Mouse (Mus musculus) granulocyte monocyte progenitor cell, adult 5-6 weeks (primary cell): ENCODE data around the gene Metrnl. TPM values are rescaled to one million over a fixed set of nuclear protein-coding genes. Genes with fewer than 3 reads are reported as not detected.

ENCODE experiments used
- ATAC-seq: replicated peaks from 2 replicates; pipeline ENCODE4 v1.8.0; 2016; ENCODE audit warnings: mild to moderate bottlenecking, moderate TSS enrichment, inconsistent platforms; ENCODE audit not compliant: poor library complexity, severe bottlenecking
- total RNA-seq, 2 experiments: library from RNA; stranded (forward) in 1 of 2; stranded (reverse) in 1 of 2; fragments of 200-712, 200-1000 nt in 1 of 2; fragments of >200 nt in 1 of 2; fragmentation: Nextera tagmentation in 1 of 2; gene quantifications; 2 replicates each; pipeline ENCODE4 v1.2.3; 2014 to 2017

The Metrnl gene
- total RNA-seq, 2 experiments from 2014 or later, result 0.82 TPM; not detected in 1

- no peak for ATAC-seq
Measured at GRCm38 (mm10) chr11:121683243-121683642, 18.1 kb upstream of the Metrnl start.

DNA sequence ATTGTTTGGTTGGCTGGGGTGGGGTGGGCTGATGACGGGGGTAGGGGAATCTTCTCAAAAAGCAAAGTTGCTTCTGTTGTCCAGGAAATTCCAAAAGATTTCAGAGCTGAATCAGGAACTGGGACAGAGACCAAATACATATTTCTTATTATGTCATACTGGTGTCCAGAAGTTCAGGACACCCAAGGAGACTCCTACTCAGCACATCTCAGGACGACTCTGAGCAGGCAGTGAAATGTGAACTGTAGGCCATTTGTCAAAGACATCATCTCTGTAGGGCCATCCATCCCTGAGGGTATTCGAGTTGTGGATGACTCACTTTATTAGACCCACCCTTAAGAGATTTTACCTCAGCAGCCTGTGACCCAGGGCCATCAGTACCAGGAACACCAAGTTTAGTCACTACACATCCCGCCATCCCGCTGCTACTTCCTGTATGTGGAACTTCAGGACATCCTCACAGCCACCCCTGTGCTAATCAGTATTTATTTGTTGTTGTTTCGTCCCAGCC, 15.8 kb upstream of the Metrnl start:
- no peak for ATAC-seq

DNA sequence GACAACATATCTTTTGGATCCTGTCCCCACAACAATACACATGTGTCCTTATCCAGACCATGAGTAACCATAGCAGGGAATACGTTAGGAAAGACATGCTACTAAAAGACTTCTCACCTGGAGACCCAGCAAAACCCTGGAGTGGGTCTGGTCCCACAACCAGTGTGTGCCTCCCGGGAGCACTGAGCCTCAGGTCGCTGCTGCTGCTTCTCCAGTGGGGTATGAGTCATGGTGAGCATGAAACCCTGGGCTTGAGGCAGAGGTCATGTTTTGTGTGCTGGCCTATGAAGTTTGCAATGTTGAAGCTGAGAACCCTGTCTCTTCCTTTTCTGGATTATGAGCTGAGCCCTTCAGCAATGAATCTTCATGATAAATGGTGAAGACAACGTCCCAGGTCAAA, 15.3 kb upstream of the Metrnl start:
- ATAC-seq, result no peak

GRCm38 (mm10) chr11:121686674-121687073, 14.7 kb upstream of the Metrnl start:
- ATAC-seq, result no peak

DNA sequence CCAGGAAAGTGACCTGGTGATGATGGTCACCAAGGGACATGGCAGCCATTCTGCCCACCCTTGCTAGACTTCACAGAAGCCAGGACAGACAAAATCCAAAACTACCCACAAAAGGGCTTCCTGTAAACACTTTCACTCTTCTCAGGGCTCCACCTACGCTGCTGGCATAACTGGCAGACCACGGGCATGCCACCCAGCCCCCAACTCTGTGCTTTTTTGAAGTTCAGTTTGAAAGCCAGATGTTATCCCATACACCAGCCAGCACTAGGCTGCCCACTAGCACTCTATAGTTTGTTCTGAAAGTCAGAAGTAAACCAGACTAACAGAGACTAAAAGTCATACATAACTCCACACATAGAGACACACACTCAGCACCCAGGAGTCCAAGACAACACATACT, 13.3 kb upstream of the Metrnl start:
- peak; percentile 33 for ATAC-seq

DNA sequence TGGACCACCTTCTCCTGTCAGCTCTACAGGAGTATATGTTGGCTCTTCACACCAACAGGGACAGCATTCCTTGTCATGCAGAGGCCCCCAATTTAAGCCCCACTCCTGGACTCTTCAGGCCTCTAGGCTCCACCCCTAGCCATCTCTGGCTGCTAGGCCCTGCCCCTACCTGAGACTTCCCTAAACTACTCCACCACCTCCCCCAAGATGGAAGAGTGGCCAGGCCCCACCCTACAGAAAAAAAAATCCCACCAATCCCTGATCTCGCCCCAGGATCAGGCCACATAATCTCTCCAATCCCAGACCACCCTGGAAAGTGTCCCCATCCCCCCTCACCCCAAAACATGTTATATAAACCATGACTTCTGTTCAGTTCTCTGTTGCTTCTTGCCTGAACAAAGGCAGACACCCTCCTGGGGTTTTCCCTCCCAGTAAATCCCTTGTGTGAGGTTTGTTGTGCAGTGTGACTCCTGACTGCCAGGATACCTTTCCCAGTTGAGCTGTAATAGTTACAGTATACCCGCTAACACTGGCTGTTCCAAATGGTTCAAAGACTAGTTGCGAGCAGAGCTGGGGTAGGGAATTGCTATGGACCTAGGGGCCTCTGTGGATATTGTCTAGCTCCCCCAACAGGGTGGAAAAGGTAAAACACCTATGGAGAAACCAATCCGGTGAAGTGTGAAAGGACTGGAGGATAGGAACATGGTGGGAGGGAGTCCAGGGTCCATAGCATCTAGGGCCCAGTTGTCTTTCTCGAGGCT, 5.9 kb upstream of the Metrnl start:
- ATAC-seq, result peak; percentile 42; the same call in 1 of the 2 replicates

GRCm38 (mm10) chr11:121697271-121697670, 4.1 kb upstream of the Metrnl start:
- no peak for ATAC-seq

GRCm38 (mm10) chr11:121698381-121698955, 2.9 kb upstream of the Metrnl start:
- ATAC-seq, result no peak

GRCm38 (mm10) chr11:121702111-121702894, 959 bp downstream of the Metrnl start:
- ATAC-seq, result peak; percentile 75

DNA sequence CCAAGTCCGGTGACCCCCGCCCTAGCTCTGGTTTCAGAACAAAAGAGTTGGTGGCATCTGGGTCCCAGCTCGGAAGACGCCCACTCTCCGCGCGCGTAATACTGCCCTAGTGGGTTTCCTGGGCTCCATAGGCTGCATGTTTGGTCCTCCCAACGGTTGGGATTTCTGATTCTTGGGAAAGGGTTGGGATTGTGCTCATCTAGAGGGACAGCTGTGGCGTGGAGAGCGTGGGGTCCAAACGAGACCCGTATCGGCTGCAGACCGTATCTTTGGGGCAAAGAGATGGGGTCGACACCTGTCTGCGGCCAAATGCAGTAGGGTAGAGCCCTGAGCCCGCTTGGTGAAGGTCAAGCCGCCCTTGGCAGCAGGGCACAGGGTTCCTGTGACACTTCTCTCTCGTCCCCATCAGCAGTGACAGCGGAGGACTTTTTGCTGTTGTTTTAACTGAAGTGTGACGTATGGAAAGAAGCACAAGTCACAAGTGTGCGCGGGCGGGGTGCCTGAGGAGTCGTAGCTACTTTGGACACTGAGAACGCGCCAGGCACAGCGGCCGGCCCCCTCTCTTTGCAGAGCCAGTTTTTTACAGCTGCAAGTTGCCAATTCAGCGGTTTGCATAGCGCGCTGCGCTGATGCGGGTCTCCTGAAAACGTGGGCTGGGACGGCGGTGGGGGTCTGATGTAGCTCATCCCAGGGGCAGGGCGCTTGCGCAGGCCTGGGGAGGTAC, 1.7 kb downstream of the Metrnl start:
- ATAC-seq, result peak; percentile 27

DNA sequence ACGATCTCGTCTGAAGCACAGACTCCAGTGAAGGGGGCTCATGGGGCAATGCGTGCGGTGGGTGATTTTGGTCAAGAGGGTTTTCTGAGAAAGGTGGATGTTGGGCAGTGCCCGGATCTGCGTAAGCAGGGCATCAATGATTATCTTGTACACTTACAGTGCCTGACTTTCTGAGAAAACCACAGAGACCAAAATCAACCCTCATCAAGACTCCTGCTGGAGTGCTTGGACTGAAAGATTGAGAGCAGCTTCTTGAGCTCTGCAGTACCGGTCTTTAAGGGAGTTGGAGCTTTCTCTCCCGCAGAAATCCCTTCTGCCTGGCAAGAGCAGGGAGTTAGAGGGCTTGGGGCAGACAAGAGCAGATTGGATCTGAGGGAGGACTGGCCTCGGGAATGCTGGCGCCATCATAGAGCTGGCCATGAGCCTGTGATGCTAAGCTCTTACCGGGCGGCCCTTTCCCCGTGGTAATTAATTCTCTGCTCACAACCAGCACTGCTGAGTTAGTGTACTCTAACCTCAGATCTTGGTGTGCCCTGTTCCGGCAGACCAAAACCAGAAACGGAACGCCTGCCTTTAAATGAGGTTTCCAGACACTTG, 2.4 kb downstream of the Metrnl start:
- no peak; the same call in 1 of the 2 replicates for ATAC-seq

GRCm38 (mm10) chr11:121706521-121707005, 5.2 kb downstream of the Metrnl start:
- peak; percentile 57 for ATAC-seq

DNA sequence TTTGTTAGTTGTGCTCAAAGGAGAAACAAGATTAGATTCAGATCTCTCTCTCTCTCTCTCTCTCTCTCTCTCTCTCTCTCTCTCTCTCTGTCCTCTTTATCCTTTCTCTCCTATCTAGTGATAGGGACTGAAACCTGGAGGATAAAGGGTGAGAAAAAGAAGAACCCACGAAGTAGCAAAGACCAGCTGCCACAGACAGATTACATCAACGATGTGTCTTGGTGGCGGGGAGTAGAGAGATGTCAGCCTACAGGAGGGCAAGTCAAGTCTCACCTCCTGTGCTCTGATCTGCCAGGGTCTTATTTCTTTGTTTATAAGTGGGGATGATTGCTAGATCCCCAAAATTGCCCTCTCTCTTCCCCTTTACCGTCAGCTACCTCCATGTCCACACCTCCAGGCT, 7.9 kb downstream of the Metrnl start:
- no peak for ATAC-seq

GRCm38 (mm10) chr11:121710245-121710644, 8.9 kb downstream of the Metrnl start:
- no peak for ATAC-seq

DNA sequence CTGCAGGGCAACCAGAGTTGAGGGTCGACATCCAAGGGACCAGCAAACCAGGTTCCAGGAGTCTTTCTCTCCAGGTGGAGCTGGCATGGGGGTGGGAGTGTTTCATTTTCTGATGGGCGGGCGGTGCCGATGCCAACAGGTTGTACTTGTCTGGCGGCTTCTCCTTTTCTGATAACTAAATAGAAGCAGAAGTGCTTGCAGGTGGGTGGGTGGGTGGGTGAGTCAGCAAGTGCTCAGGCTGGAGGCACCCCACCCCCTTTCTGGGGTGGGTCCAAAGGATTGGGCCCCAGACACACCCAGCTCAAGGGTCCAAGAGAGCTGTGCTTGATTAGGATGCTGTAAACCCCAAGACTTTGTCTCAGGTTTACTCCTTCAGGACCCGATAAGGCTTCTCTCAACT, 11.6 kb downstream of the Metrnl start:
- ATAC-seq, result no peak

GRCm38 (mm10) chr11:121713569-121713968, 12.2 kb downstream of the Metrnl start:
- ATAC-seq, result no peak; the same call in 1 of the 2 replicates

- ATAC-seq, result no peak
Measured at GRCm38 (mm10) chr11:121714745-121715485, 13.6 kb downstream of the Metrnl start.

DNA sequence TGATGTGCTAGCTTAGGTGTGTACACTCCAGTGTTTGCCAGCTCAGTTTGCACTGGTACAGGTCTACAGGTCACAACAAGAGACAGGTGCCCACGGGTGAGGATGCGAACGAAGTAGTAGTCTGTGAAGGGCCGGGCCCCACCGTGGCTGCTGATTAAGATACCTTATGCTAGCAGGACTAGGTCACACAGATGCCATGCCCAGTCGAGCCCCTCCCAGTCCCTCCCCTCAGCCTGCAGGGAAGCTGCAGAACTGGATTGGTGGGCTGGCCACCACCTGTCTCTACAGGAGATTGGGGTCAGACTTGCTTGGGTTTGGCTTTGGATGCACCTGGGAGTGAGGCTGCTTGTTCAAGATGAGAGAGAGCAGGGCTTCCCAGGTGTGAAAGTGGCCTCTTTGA, 16.4 kb downstream of the Metrnl start:
- no peak for ATAC-seq

DNA sequence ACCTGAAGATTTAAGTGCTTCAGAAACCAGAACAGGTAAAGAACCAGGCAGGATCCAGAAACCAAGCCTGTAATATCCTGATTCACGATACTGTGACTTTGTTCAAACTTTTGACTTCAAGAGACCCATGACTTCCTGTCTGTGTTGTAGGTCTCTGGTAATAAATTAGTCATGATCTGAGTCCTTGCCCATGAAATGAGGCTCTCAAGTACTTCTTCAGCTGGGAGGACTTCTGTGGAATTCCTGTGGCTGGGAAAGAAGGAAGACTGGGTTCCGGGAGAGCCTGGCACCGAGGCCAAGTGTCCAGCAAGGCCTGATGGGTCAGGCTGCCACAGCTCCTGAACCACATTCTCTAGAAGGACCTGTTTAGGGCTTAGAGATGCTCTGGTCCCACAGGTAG, 19.4 kb downstream of the Metrnl start:
- ATAC-seq, result no peak
